Comparison of ENCODE assay signal across 11 mouse cellular contexts in genomic region chr16:43638406-43639049, GRCm38 (mm10). TPM values are rescaled to one million over a fixed set of nuclear protein-coding genes. Genes with fewer than 3 reads are reported as not detected.
DNase-seq lines count a peak whose midpoint lies in the region; ATAC-seq and TF ChIP-seq lines count a peak whose summit lies in the region.
"Had no signal": no experiment of that assay in that cellular context is flagged by ENCODE, and none has a peak within 500 bp of the region (broad histone marks: within the 10 kb centered on the region; RNA-seq: fewer than 3 reads in every experiment).

No protein-coding gene starts in this region.

- no peak for TF ChIP-seq EP300 in heart, adult 2 months (IDR thresholded peaks at IDR 0.05; ENCODE audit: insufficient read depth, low read depth, low read length)

- peaks cover 2% of the 10 kb centered on the region; the same call in 1 of the 2 replicates for H3K79me2 ChIP-seq in heart, adult 2 months (replicated peaks; ENCODE audit: control insufficient read depth, insufficient read depth, low read length)

- no peaks in the 10 kb centered on the region for H3K9me3 ChIP-seq in midbrain, postnatal 0 days (ENCODE audit: low read length)
- H3K9me3 ChIP-seq in midbrain, embryonic 15.5 days = no peaks in the 10 kb centered on the region
- no peaks in the 10 kb centered on the region for H3K9me3 ChIP-seq in forebrain, postnatal 0 days (ENCODE audit: low read length)

- no peak overlapping the region for H3K4me3 ChIP-seq in heart, adult 2 months
- no peak overlapping the region for H3K4me3 ChIP-seq in midbrain, postnatal 0 days (ENCODE audit: low read depth, low read length)
- H3K4me3 ChIP-seq in midbrain, embryonic 15.5 days = no peak overlapping the region
- no peak overlapping the region for H3K4me3 ChIP-seq in forebrain, postnatal 0 days (ENCODE audit: low read depth, low read length)

- intact Hi-C loops in heart, adult 2 months (cut with DNase I) = no loop called here
- intact Hi-C loops in heart, postnatal 36 days (cut with DNase I) = no loop called here

- H3K4me1 ChIP-seq in heart, adult 2 months (ENCODE audit: control insufficient read depth, insufficient read depth, low read length) = no peaks in the 10 kb centered on the region; the same call in 1 of the 2 replicates
- H3K4me1 ChIP-seq in midbrain, postnatal 0 days (ENCODE audit: insufficient read depth, low read length) = no peaks in the 10 kb centered on the region
- H3K4me1 ChIP-seq in midbrain, embryonic 15.5 days = no peaks in the 10 kb centered on the region
- no peaks in the 10 kb centered on the region for H3K4me1 ChIP-seq in forebrain, postnatal 0 days (ENCODE audit: insufficient read depth)

- no peak overlapping the region for H3K9ac ChIP-seq in heart, adult 2 months (ENCODE audit: low read depth, low read length)
- no peak overlapping the region for H3K9ac ChIP-seq in midbrain, postnatal 0 days (replicated peaks; ENCODE audit: low read length, poor library complexity, severe bottlenecking)
- no peak overlapping the region for H3K9ac ChIP-seq in midbrain, embryonic 15.5 days
- no peak overlapping the region for H3K9ac ChIP-seq in forebrain, postnatal 0 days

- H3K4me2 ChIP-seq in midbrain, postnatal 0 days (ENCODE audit: low read depth, low read length, poor library complexity, severe bottlenecking) = no peak overlapping the region
- H3K4me2 ChIP-seq in midbrain, embryonic 15.5 days = no peak overlapping the region
- no peak overlapping the region for H3K4me2 ChIP-seq in forebrain, postnatal 0 days (ENCODE audit: low read depth)

- no peaks in the 10 kb centered on the region for H3K27me3 ChIP-seq in heart, adult 2 months (ENCODE audit: control insufficient read depth, insufficient read depth, low read length)
- no peaks in the 10 kb centered on the region for H3K27me3 ChIP-seq in midbrain, postnatal 0 days (ENCODE audit: insufficient read depth, low read length)
- no peaks in the 10 kb centered on the region for H3K27me3 ChIP-seq in midbrain, embryonic 15.5 days (replicated peaks)
- H3K27me3 ChIP-seq in forebrain, postnatal 0 days (ENCODE audit: insufficient read depth, low read length) = no peaks in the 10 kb centered on the region

- ATAC-seq in midbrain, postnatal 0 days (ENCODE audit: low FRiP score) = no peak
- ATAC-seq in midbrain, embryonic 15.5 days (replicated peaks) = no peak
- ATAC-seq in forebrain, postnatal 0 days = peak; percentile 47
- ATAC-seq: intestine, postnatal 0 days had no signal

- peak overlapping the region; percentile 20; the same call in 1 of the 2 replicates for H3K27ac ChIP-seq in heart, adult 2 months
- no peak overlapping the region for H3K27ac ChIP-seq in midbrain, postnatal 0 days (ENCODE audit: low read depth, low read length)
- no peak overlapping the region for H3K27ac ChIP-seq in midbrain, embryonic 15.5 days
- no peak overlapping the region for H3K27ac ChIP-seq in forebrain, postnatal 0 days (ENCODE audit: low read depth, low read length)

- H3K36me3 ChIP-seq in heart, adult 2 months (ENCODE audit: control insufficient read depth, insufficient read depth, low read length) = peaks cover 5% of the 10 kb centered on the region
- no peaks in the 10 kb centered on the region for H3K36me3 ChIP-seq in midbrain, postnatal 0 days (ENCODE audit: insufficient read depth, low read length)
- H3K36me3 ChIP-seq in midbrain, embryonic 15.5 days (replicated peaks) = no peaks in the 10 kb centered on the region; the same call in 1 of the 2 replicates
- peaks cover 14% of the 10 kb centered on the region; the same call in 1 of the 2 replicates for H3K36me3 ChIP-seq in forebrain, postnatal 0 days (ENCODE audit: insufficient read depth)

- peak in 1 of 2 experiments; percentile 25 for DNase-seq in heart, adult 2 months
- DNase-seq in heart, postnatal 36 days = no peak
- DNase-seq in midbrain, postnatal 0 days (ENCODE audit: low spot score) = peak; percentile 11
- no peak for DNase-seq in forebrain, postnatal 0 days
- DNase-seq in lung, postnatal 25 days (ENCODE audit: low spot score) = peak; percentile 11
- DNase-seq in spleen, adult 12 weeks (ENCODE audit: low spot score) = no peak
- DNase-seq in adrenal gland, postnatal 36 days = no peak
- DNase-seq: liver had no signal

- no peak for TF ChIP-seq POLR2A in heart, adult 2 months (IDR thresholded peaks at IDR 0.05; ENCODE audit: insufficient read depth, low read depth, low read length)

- no peak for TF ChIP-seq CTCF in heart, adult 2 months (IDR thresholded peaks at IDR 0.05)
- no peak for TF ChIP-seq CTCF in midbrain, postnatal 0 days (IDR thresholded peaks at IDR 0.05)
- TF ChIP-seq CTCF in forebrain, postnatal 0 days (IDR thresholded peaks at IDR 0.05; ENCODE audit: low read depth) = no peak

- WGBS in heart, adult 2 months = 67% methylated on average over 21 of the region's 21 CpGs
- WGBS in midbrain, postnatal 0 days = 83% methylated on average over 21 of the region's 21 CpGs
- WGBS in midbrain, embryonic 15.5 days = 82% methylated on average over 21 of the region's 21 CpGs
- WGBS in forebrain, postnatal 0 days = 71% methylated on average over 21 of the region's 21 CpGs

RNA-seq across cellular contexts. Expression of gene Tigit, which starts 25.4 kb away (rescaled TPM):
- total RNA-seq in heart, adult 2 months (2021) = not detected
- 0.20 TPM in 1 of 2 replicates, not detected in the other for polyA plus RNA-seq in heart, adult 2 months (2012; rRNA removed)
- total RNA-seq in heart, postnatal 36 days (2021) = not detected
- total RNA-seq in midbrain, postnatal 0 days (2014; rRNA removed) = not detected in 2 replicates
- polyA plus RNA-seq in midbrain, postnatal 0 days (2015; fragmentation: Nextera tagmentation; extraction: Ambion mirVana) = 0.17 TPM in 1 of 2 replicates, not detected in the other
- not detected in 2 replicates for polyA plus RNA-seq in midbrain, embryonic 15.5 days (2015; fragmentation: Nextera tagmentation; extraction: Ambion mirVana)
- 0.54 TPM in 1 of 2 replicates, not detected in the other for total RNA-seq in forebrain, postnatal 0 days (2014; rRNA removed)
- 0.17 TPM in 1 of 2 replicates, not detected in the other for polyA plus RNA-seq in forebrain, postnatal 0 days (2015; fragmentation: Nextera tagmentation; extraction: Ambion mirVana)
- not detected for total RNA-seq in adrenal gland, postnatal 36 days (2021)
- polyA plus RNA-seq: intestine, postnatal 0 days; neural tube, embryonic 11.5 days had no signal

Comparison
In these comparisons a context has a peak if more than half of its experiments do, and no peak if none do; other contexts are left out.
1. DNase-seq: peak in midbrain, postnatal 0 days (single experiment) and lung, postnatal 25 days (single experiment); none in heart, postnatal 36 days (0 of 2), forebrain, postnatal 0 days (single experiment), spleen, adult 12 weeks (single experiment) and adrenal gland, postnatal 36 days (0 of 2).